Mouse (Mus musculus) embryonic facial prominence, embryonic 15.5 days (tissue): ENCODE data around the gene Osgep. TPM values are rescaled to one million over a fixed set of nuclear protein-coding genes. Genes with fewer than 3 reads are reported as not detected.
"Not testable (repeated sequence)": the region's sequence is repeated elsewhere in the genome, so short reads cannot be mapped to it uniquely, and the experiment has no call there.

Experiments used
- ATAC-seq: fragments of 200-750 bp; cut with Nextera tagmentation; 2 replicates; pipeline ENCODE4 v1.8.0; 2017; ENCODE audit warnings: low read depth, moderate TSS enrichment; ENCODE audit not compliant: insufficient number of reproducible peaks, low FRiP score, low TSS enrichment
- H3K27ac ChIP-seq: fragments of 300-500 bp; sonication (generic); replicated peaks from 2 replicates; pipeline ENCODE4 v1.5.1; 2015; ENCODE audit warnings: mild to moderate bottlenecking, inconsistent platforms
- H3K27me3 ChIP-seq: fragments of 300-500 bp; sonication (generic); 2 replicates; pipeline ENCODE4 v1.6.1; 2015; ENCODE audit warnings: inconsistent platforms
- H3K36me3 ChIP-seq: fragments of 300-500 bp; sonication (generic); 2 replicates; pipeline ENCODE4 v1.6.1; 2015; ENCODE audit warnings: mild to moderate bottlenecking, inconsistent platforms
- H3K4me1 ChIP-seq: fragments of 300-500 bp; sonication (generic); 2 replicates; pipeline ENCODE4 v1.6.1; 2015; ENCODE audit warnings: inconsistent platforms
- H3K4me2 ChIP-seq: fragments of 300-500 bp; sonication (generic); replicated peaks from 2 replicates; pipeline ENCODE4 v1.6.1; 2015; ENCODE audit warnings: mild to moderate bottlenecking, inconsistent platforms
- H3K4me3 ChIP-seq: fragments of 300-500 bp; sonication (generic); replicated peaks from 2 replicates; pipeline ENCODE4 v1.5.1; 2015; ENCODE audit warnings: mild to moderate bottlenecking, inconsistent platforms
- H3K9ac ChIP-seq: fragments of 300-500 bp; sonication (generic); 2 replicates; pipeline ENCODE4 v1.6.1; 2015; ENCODE audit warnings: inconsistent platforms
- H3K9me3 ChIP-seq: fragments of 300-500 bp; sonication (generic); replicated peaks from 2 replicates; pipeline ENCODE4 v1.6.1; 2016; ENCODE audit warnings: inconsistent platforms
- WGBS: fragments of 180-500 bp; shearing (Covaris S2); methylation state at CpG from one replicate; pipeline ENCODE4 v1.1.7; 2015; 5-methylcytosine and 5-hydroxymethylcytosine counted together
- polyA plus RNA-seq: library from polyadenylated mRNA; unstranded; fragments of >200 nt; fragmentation: Nextera tagmentation; extraction: Ambion mirVana; gene quantifications from 2 replicates; pipeline ENCODE4 v1.2.1, GENCODE M21; 2015

Gene Osgep
- polyA plus RNA-seq, 1 experiment from 2014 or later = 158 TPM

DNA sequence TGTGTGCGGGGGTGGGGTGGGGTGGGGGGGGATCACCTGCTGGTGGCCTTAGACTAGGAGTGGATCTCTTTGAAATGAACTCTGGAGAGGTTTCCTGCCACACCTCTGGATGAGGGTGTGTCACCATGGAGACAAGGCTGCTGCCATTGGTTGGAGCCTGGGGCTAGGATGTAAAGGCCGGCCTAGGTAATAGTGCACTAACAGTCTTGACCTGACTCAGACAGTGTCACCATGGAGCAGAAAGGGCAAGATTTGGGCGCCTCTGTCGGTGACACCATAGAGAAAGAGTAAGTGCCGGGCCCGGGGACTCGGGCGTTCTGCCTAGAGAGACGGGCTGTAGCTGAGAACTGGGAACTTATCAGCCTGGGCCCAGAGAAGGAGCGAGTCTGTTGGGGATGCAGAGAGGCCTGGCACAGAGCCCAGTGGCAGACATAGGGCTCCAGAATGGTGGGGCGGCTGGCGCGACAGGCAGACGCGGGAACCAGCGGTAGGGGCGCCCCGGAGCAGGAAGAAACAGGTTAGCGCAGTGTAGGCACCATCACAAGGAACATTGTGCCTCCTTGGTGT is 31.3 kb upstream of the Osgep start, which contains the start of gene Pnp2:
Gene Pnp2 (plus strand): TSS at position 51 of the 567 bp plus-strand sequence.
- not testable (repeated sequence) for H3K27me3 ChIP-seq, H3K4me1 ChIP-seq, H3K9ac ChIP-seq, H3K36me3 ChIP-seq, H3K9me3 ChIP-seq, H3K27ac ChIP-seq
- H3K4me2 ChIP-seq = peak within 1 kb of the TSS; percentile 32
- 7% methylated on average over 19 of the region's 19 CpGs for WGBS
- peak; percentile 73 for ATAC-seq
- H3K4me3 ChIP-seq = peak within 1 kb of the TSS; percentile 17; the same call in 1 of the 2 replicates

DNA sequence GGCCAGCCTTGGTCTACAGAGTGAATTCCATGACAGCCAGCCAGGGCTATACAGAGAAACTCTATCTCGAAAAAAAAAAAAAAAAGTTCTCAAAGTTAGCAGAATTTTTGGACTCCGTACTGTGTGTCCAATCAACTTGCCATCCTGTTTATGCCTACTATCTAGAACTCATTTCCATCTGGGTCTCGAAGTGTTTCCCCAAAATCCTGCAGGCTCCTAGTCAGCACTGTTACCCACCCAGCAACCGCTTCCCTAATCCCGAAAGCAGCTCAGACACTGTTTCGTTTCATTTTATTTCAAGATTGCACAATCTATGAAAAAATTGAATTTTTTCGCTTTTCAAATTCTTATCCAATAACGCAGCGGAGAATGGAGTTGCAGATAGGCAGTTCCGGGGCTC is 30.8 kb upstream of the Osgep start:
- 82% methylated on average over 10 of the region's 10 CpGs for WGBS
- Histone ChIP-seq H3K27me3 (no peaks in the 10 kb centered on the region), H3K4me1 (no peaks in the 10 kb centered on the region), H3K4me3 (no peak overlapping the region), H3K36me3 (peaks cover 8% of the 10 kb centered on the region), H3K9me3 (no peaks in the 10 kb centered on the region), H3K4me2 (no peak overlapping the region), H3K9ac (no peak overlapping the region), H3K27ac (no peak overlapping the region)
- no peak for ATAC-seq

DNA sequence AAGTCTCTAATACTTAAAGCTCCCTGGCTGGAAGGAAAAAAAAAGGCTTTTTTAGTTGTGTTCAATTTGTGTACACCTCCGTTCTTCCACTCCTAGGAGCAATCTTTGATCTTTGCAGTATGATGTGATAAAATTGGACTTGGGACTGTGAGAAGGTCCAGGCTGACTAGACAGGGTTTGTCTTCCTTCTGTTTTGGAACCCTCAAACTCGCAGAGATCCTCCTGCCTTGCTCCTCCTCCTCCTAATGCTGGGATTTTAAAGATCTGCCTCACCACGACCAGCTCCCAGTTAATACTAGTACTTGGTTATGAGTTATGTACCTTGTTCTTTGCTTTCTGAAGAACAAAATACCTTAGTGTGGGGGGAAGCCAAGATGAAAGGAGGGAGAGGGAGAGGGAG is 20.8 kb upstream of the Osgep start:
- 18% methylated on average over 3 of the region's 3 CpGs for WGBS
- peak overlapping the region; percentile 55 for H3K4me3 ChIP-seq
- not testable (repeated sequence) for H3K9ac ChIP-seq

DNA sequence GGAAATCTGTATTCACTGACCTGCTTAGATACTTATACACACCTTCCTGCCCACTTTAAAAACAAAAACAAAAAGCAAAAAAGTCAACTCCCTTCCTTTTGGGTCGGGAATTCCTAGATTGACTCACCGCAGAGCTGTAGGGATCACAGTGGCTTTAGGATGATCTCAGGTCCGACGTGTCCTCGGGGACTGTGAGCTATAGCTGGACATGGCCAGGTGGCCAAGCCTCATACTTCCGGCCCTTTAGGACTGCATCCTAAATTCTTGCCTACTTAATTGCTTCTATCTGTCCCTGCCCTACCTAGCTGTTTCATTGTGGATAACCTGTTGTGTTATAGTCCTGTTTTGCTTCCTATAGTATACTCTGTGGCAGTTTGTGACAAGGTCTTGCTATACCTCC is 20.4 kb upstream of the Osgep start:
- 6% methylated on average over 6 of the region's 6 CpGs for WGBS
- H3K4me1 ChIP-seq = not testable (repeated sequence)
- H3K27ac ChIP-seq = peak overlapping the region; percentile 90

More for the DNA sequence above, 20.8 kb upstream of the Osgep start:
- peak overlapping the region; percentile 60 for H3K4me2 ChIP-seq
- ATAC-seq, H3K9me3 ChIP-seq, H3K27ac ChIP-seq, H3K36me3 ChIP-seq, H3K27me3 ChIP-seq, H3K4me1 ChIP-seq: not testable (repeated sequence)

DNA sequence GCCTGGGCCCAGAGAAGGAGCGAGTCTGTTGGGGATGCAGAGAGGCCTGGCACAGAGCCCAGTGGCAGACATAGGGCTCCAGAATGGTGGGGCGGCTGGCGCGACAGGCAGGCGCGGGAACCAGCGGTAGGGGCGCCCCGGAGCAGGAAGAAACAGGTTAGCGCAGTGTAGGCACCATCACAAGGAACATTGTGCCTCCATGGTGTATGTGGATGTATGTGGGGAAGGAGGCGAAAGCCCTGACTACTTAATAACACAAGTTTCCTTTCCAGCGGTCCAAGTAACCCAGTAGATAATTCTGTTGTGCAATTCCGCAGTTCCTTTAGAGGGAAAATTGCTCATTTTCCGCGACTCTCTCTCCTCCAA is 20.0 kb upstream of the Osgep start:
- H3K36me3 ChIP-seq, H3K4me1 ChIP-seq, H3K27me3 ChIP-seq, H3K9me3 ChIP-seq: not testable (repeated sequence)
- Histone ChIP-seq H3K4me3 (peak overlapping the region; percentile 55), H3K4me2 (peak overlapping the region; percentile 60), H3K9ac (peak overlapping the region; percentile 39), H3K27ac (peak overlapping the region; percentile 90)
- peak; percentile 92 for ATAC-seq
- 0% methylated on average over 15 of the region's 15 CpGs for WGBS

More for the DNA sequence above, 20.4 kb upstream of the Osgep start:
- not testable (repeated sequence) for H3K27me3 ChIP-seq, ATAC-seq, H3K9me3 ChIP-seq, H3K36me3 ChIP-seq
- peak overlapping the region; percentile 15; the same call in 1 of the 2 replicates for H3K9ac ChIP-seq
- H3K4me2 ChIP-seq = peak overlapping the region; percentile 60
- H3K4me3 ChIP-seq = peak overlapping the region; percentile 55

DNA sequence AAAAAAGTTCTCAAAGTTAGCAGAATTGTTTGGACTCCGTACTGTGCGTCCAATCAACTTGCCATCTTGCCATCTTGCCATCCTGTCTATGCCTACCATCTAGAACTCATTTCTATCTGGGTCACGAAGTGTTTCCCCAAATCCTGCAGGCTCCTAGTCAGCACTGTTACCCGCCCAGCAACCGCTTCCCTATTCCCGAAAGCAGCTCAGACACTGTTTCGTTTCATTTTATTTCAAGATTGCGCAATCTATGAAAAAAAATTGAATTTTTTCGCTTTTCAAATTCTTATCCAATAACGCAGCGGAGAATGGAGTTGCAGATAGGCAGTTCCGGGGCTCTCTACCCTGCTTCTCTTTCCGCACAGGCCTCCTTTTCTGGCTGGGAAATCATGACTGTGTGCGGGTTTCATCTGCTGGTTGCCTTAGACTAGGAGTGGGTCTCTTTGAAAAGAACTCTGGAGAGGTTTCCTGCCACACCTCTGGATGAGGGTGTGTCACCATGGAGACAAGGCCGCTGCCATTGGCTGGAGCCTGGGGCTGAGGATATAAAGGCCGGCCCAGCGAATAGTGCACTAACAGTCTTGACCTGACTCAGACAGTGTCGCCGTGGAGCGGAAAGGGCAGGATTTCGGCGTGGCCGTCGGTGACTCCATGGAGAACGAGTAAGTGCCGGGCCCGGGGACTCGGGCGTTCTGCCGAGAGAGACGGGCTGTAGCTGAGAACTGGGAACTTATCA is 19.4 kb upstream of the Osgep start, which contains the start of gene Gm49342:
Gene Gm49342 (plus strand): TSS at position 586 of the 736 bp plus-strand sequence.
- Histone ChIP-seq H3K4me2 (peak within 1 kb of the TSS; percentile 60), H3K9ac (peak within 1 kb of the TSS; percentile 39), H3K36me3 (no peaks in the 10 kb centered on the region), H3K9me3 (no peaks in the 10 kb centered on the region), H3K4me1 (peaks cover 6% of the 10 kb centered on the region; the same call in 1 of the 2 replicates), H3K4me3 (peak within 1 kb of the TSS; percentile 55), H3K27me3 (no peaks in the 10 kb centered on the region), H3K27ac (peak within 1 kb of the TSS; percentile 90)
- 14% methylated on average over 31 of the region's 31 CpGs for WGBS
- ATAC-seq = peak; percentile 98

DNA sequence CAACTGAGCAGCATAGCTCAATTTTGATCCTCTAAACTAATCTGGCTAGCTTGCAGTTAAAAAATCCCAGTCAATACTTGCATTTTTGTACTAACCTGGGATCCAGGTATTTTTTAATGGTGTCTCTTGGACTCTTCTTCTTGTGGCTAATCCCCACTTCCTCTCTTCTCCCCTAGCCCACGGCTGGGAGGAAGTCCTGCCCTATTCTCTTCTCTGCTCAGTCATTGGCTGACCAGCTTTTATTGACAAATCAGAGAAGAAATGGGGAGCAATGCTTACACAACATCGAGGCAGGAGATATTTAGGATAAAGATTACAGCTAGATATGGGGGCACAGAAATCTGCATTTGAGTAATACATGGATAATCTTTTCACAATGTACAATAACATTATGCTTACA is 14.2 kb upstream of the Osgep start:
- Histone ChIP-seq H3K9me3 (no peaks in the 10 kb centered on the region), H3K4me3 (no peak overlapping the region), H3K36me3 (no peaks in the 10 kb centered on the region), H3K27me3 (no peaks in the 10 kb centered on the region), H3K27ac (no peak overlapping the region), H3K9ac (no peak overlapping the region), H3K4me1 (no peaks in the 10 kb centered on the region), H3K4me2 (no peak overlapping the region)
- whole genome bisulfite sequencing = 35% methylated on average over 2 of the region's 2 CpGs
- ATAC-seq = no peak

DNA sequence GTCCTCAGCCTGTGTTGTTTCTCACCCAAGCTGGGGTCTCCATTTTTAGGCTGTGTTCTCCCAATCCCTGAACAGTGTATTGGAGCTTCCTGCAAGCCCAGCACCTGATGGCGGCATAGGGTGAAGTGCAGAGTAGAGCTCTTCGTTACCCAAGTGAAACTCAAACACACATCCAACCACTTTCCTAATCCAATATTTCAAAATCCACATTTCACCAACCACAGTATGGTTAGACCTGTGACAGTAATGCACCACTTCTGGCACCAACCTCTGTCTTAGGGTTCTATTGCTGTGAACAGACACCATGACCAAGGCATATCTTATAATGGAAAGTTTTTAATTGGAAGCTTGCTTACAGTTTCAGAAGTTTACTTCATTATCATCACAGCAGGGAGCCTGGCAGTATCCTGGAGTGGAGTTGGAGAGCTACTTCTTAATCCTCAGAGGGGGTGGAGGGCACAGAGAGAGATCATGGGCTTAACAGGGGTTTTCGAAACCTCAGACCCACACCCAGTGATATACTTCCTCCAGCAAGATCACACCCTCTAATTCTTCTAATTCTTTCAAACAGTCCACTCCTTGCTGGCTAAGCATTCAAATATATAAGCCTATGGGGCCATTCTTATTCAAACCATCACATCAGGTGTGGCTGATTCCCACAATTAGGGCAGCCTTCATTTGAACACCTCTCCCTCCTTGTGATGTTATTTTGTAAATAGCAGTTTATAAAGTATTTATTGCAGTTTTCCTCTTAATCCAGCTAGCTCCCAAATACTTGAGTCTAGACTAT is 13.6 kb upstream of the Osgep start:
- no peak overlapping the region for H3K27ac ChIP-seq

DNA sequence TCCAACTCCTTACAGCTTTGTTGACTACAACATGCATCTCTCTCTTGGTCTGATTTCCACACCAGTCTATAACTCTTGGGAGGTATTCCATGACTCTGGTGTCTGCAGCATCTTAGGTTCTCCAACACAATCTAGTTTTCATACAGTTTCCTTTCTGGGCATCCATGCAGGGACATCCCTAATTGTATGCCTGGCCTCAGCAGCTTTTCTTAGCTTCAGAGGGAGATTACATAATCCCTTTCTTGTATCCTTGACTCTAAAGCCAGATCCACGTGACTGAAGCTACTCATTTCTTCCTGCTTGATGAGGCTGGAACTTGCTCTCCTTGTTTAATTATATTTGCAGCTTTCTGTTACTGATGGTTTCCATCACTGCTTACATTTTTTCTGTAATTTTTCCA is 12.0 kb upstream of the Osgep start:
- WGBS = 57% methylated on average over 1 of the region's 1 CpGs
- Histone ChIP-seq H3K4me2 (no peak overlapping the region), H3K4me3 (no peak overlapping the region), H3K9me3 (no peaks in the 10 kb centered on the region), H3K27me3 (no peaks in the 10 kb centered on the region), H3K36me3 (no peaks in the 10 kb centered on the region), H3K27ac (no peak overlapping the region), H3K4me1 (peaks cover 4% of the 10 kb centered on the region), H3K9ac (no peak overlapping the region)
- no peak for ATAC-seq

More for the DNA sequence above, 13.6 kb upstream of the Osgep start:
- Histone ChIP-seq H3K9me3 (no peaks in the 10 kb centered on the region), H3K9ac (no peak overlapping the region), H3K4me3 (no peak overlapping the region), H3K27me3 (no peaks in the 10 kb centered on the region), H3K4me1 (no peaks in the 10 kb centered on the region), H3K4me2 (no peak overlapping the region), H3K36me3 (no peaks in the 10 kb centered on the region)
- ATAC-seq = no peak
- 87% methylated on average over 3 of the region's 3 CpGs for WGBS

DNA sequence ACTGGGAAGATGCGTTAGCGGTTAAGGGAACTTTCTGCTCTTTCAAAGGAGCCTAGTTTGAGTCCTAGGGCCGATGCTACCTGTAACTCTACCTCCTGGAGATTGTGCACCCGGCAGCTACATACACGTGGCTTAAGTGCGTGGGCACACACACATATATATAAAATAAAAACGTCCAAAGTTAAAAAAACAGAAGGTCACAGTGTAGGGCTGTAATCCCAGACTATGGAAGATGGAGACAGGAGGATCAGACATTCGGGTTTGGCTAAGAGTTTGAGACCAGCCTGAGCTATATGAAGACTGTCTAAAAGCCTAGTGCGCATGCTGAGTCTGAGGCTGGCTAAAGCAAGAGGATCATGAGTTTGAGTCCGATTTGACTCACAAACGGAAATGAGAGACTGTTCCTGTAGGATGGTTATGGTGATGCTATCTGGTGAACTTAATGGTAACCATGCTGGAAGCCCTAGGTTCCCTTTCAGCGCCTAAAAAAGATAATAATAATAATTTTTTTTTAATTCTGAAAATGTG is 6.9 kb upstream of the Osgep start:
- H3K4me3 ChIP-seq = peak overlapping the region; percentile 87
- no peaks in the 10 kb centered on the region for H3K27me3 ChIP-seq
- 8% methylated on average over 12 of the region's 12 CpGs for WGBS

More for the DNA sequence above, 6.9 kb upstream of the Osgep start:
- no peak for ATAC-seq
- Histone ChIP-seq H3K9me3 (no peaks in the 10 kb centered on the region), H3K4me1 (peaks cover 20% of the 10 kb centered on the region), H3K4me2 (peak overlapping the region; percentile 80), H3K27ac (peak overlapping the region; percentile 94), H3K9ac (peak overlapping the region; percentile 48), H3K36me3 (peaks cover 28% of the 10 kb centered on the region)
